Mouse (Mus musculus): ENCODE measurements around the gene Tns3.

Tns3 gene

GRCm38 (mm10) chr11:8472439-8472838 is 191.9 kb downstream of the Tns3 start:
- DNase-seq (ENCODE audit: low spot score): no peak

- DNase-seq (ENCODE audit: low spot score): no peak
These were observed 192.8 kb downstream of the Tns3 start for GRCm38 (mm10) chr11:8471535-8471934.

GRCm38 (mm10) chr11:8469537-8469936 is 194.8 kb downstream of the Tns3 start:
- DNase-seq (ENCODE audit: low spot score): no peak

GRCm38 (mm10) chr11:8468161-8469091 is 195.9 kb downstream of the Tns3 start:
- DNase-seq (ENCODE audit: low spot score): peak; percentile 74

GRCm38 (mm10) chr11:8467403-8468160 is 196.8 kb downstream of the Tns3 start:
- DNase-seq (ENCODE audit: low spot score): peak; percentile 61

- no peak for DNase-seq (ENCODE audit: low spot score)
These were observed 200.5 kb downstream of the Tns3 start for GRCm38 (mm10) chr11:8463866-8464265.

- no peak for DNase-seq (ENCODE audit: low spot score)
These were observed 201.4 kb downstream of the Tns3 start for GRCm38 (mm10) chr11:8462827-8463405.

- no peak for DNase-seq (ENCODE audit: low spot score)
These were observed 203.5 kb downstream of the Tns3 start for GRCm38 (mm10) chr11:8460835-8461234.

- DNase-seq (ENCODE audit: low spot score): no peak
These were observed 206.4 kb downstream of the Tns3 start for GRCm38 (mm10) chr11:8457951-8458350.

GRCm38 (mm10) chr11:8456586-8457285 is 207.6 kb downstream of the Tns3 start:
- DNase-seq (ENCODE audit: low spot score): no peak

GRCm38 (mm10) chr11:8455650-8456049 is 208.7 kb downstream of the Tns3 start:
- no peak for DNase-seq (ENCODE audit: low spot score)

GRCm38 (mm10) chr11:8453252-8453651 is 211.1 kb downstream of the Tns3 start:
- DNase-seq (ENCODE audit: low spot score): no peak

GRCm38 (mm10) chr11:8451597-8452201 is 212.6 kb downstream of the Tns3 start:
- DNase-seq (ENCODE audit: low spot score): no peak

GRCm38 (mm10) chr11:8450540-8450939 is 213.8 kb downstream of the Tns3 start:
- DNase-seq (ENCODE audit: low spot score): no peak

- DNase-seq (ENCODE audit: low spot score): peak; percentile 78
These were observed 218.4 kb downstream of the Tns3 start for GRCm38 (mm10) chr11:8445915-8446356.

GRCm38 (mm10) chr11:8444759-8445422 is 219.4 kb downstream of the Tns3 start:
- DNase-seq (ENCODE audit: low spot score): no peak

- no peak for DNase-seq (ENCODE audit: low spot score)
These were observed 220.6 kb downstream of the Tns3 start for GRCm38 (mm10) chr11:8443539-8444292.

- DNase-seq (ENCODE audit: low spot score): no peak
These were observed 223.6 kb downstream of the Tns3 start for GRCm38 (mm10) chr11:8440706-8441105.

- no peak for DNase-seq (ENCODE audit: low spot score)
These were observed 224.1 kb downstream of the Tns3 start for GRCm38 (mm10) chr11:8440221-8440620.

- no peak for DNase-seq (ENCODE audit: low spot score)
These were observed 225.3 kb downstream of the Tns3 start for GRCm38 (mm10) chr11:8439035-8439434.

Data from urinary bladder, postnatal 14 days (tissue).